Mouse (Mus musculus) liver, embryonic 13.5 days (tissue): Measurements from ENCODE around the gene Slf2. TPM values are rescaled to one million over a fixed set of nuclear protein-coding genes. Genes with fewer than 3 reads are reported as not detected.

Experiments
- ATAC-seq: fragments of 200-750 bp; cut with Nextera tagmentation; 2 replicates; pipeline ENCODE4 v1.8.0; 2017; ENCODE audit warnings: low read depth, mild to moderate bottlenecking, moderate number of reproducible peaks, moderate library complexity
- DNase-seq: peaks from one replicate; pipeline ENCODE4 v3.0.0; 2022
- H3K27ac ChIP-seq: fragments of 300-500 bp; sonication (generic); 2 replicates; pipeline ENCODE4 v1.5.1; 2015; ENCODE audit warnings: moderate library complexity, mild to moderate bottlenecking, inconsistent platforms
- H3K27me3 ChIP-seq: fragments of 300-500 bp; sonication (generic); 2 replicates; pipeline ENCODE4 v1.6.1; 2015; ENCODE audit warnings: mild to moderate bottlenecking, inconsistent platforms
- H3K36me3 ChIP-seq: fragments of 300-500 bp; sonication (generic); 2 replicates; pipeline ENCODE4 v1.6.1; 2015; ENCODE audit warnings: mild to moderate bottlenecking, inconsistent platforms
- H3K4me1 ChIP-seq: fragments of 300-500 bp; sonication (generic); replicated peaks from 2 replicates; pipeline ENCODE4 v1.6.1; 2015; ENCODE audit warnings: inconsistent platforms
- H3K4me2 ChIP-seq: fragments of 300-500 bp; sonication (generic); 2 replicates; pipeline ENCODE4 v1.6.1; 2015; ENCODE audit warnings: inconsistent platforms, mild to moderate bottlenecking, moderate library complexity
- H3K4me3 ChIP-seq: fragments of 300-500 bp; sonication (generic); replicated peaks from 2 replicates; pipeline ENCODE4 v1.5.1; 2015; ENCODE audit warnings: mild to moderate bottlenecking, inconsistent platforms
- H3K9ac ChIP-seq: fragments of 300-500 bp; sonication (generic); 2 replicates; pipeline ENCODE4 v1.6.1; 2015; ENCODE audit warnings: mild to moderate bottlenecking, inconsistent platforms
- H3K9me3 ChIP-seq: fragments of 300-500 bp; sonication (generic); replicated peaks from 2 replicates; pipeline ENCODE4 v1.6.1; 2016; ENCODE audit warnings: inconsistent platforms
- WGBS: fragments of 180-500 bp; shearing (Covaris S2); methylation state at CpG from one replicate; pipeline ENCODE4 v1.1.7; 2015; ENCODE audit not compliant: insufficient replicate concordance; 5-methylcytosine and 5-hydroxymethylcytosine counted together
- polyA plus RNA-seq: library from polyadenylated mRNA; unstranded; fragments of >200 nt; fragmentation: Nextera tagmentation; extraction: Ambion mirVana; gene quantifications from 2 replicates; pipeline ENCODE4 v1.2.1, GENCODE M21; 2015

Gene Slf2
- polyA plus RNA-seq, 1 experiment from 2014 or later, result 12.6 TPM

GRCm38 (mm10) chr19:45013581-45014225, 82.8 kb downstream of the Slf2 start:
- Histone ChIP-seq H3K9me3 (no peaks in the 10 kb centered on the region), H3K4me3 (no peak overlapping the region), H3K27ac (peak overlapping the region; percentile 82), H3K9ac (no peak overlapping the region), H3K36me3 (peaks cover 35% of the 10 kb centered on the region), H3K27me3 (peaks cover 12% of the 10 kb centered on the region; the same call in 1 of the 2 replicates), H3K4me2 (peak overlapping the region; percentile 93; the same call in 1 of the 2 replicates), H3K4me1 (peaks cover 57% of the 10 kb centered on the region)
- DNase-seq, result no peak
- no peak for ATAC-seq
- 44% methylated on average over 6 of the region's 6 CpGs for WGBS

GRCm38 (mm10) chr19:45014335-45014971, 83.5 kb downstream of the Slf2 start, which contains the start of gene Lzts2:
Lzts2 (plus strand) TSS chr19:45014414.
- WGBS, result 8% methylated on average over 10 of the region's 10 CpGs
- peak within 1 kb of the TSS; percentile 71 for H3K9ac ChIP-seq
- DNase-seq, result no peak

DNA sequence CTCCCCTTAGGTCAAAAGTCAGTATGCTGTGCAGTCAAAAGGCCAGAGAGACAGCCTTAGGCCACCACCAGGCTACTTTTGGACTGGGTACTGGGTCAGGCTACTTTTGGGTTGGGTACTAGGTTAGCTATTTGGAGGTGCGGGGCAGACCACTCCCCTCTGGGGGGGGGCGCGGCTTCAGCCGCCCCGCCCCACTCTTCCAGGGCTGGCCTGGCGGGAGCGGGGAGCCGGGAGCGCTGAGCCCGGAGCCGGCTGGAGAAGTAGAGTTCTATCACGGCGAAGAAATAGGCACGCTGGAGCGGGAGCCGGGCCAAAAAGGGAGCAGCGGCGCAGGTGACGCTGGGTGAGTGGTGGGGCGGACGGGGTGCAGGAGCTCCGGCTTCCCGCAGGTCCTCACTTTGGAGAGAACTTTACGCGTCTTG, 84.0 kb downstream of the Slf2 start:
- peak; percentile 39 for ATAC-seq
- peak overlapping the region; percentile 71 for H3K9ac ChIP-seq
- peaks cover 12% of the 10 kb centered on the region; the same call in 1 of the 2 replicates for H3K27me3 ChIP-seq
- peak overlapping the region; percentile 82 for H3K27ac ChIP-seq
- no peaks in the 10 kb centered on the region for H3K9me3 ChIP-seq
- H3K4me2 ChIP-seq, result peak overlapping the region; percentile 93
- H3K4me1 ChIP-seq, result peaks cover 65% of the 10 kb centered on the region
- WGBS, result under 1% methylated on average over 25 of the region's 25 CpGs
- H3K4me3 ChIP-seq, result peak overlapping the region; percentile 66
- peaks cover 25% of the 10 kb centered on the region for H3K36me3 ChIP-seq
- no peak for DNase-seq

More at GRCm38 (mm10) chr19:45014335-45014971, 83.5 kb downstream of the Slf2 start, which contains the start of gene Lzts2:
- peak within 1 kb of the TSS; percentile 82 for H3K27ac ChIP-seq
- no peaks in the 10 kb centered on the region for H3K9me3 ChIP-seq
- H3K4me2 ChIP-seq, result peak within 1 kb of the TSS; percentile 93
- H3K4me3 ChIP-seq, result peak within 1 kb of the TSS; percentile 66
- peaks cover 29% of the 10 kb centered on the region for H3K36me3 ChIP-seq
- peak; percentile 12 for ATAC-seq
- peaks cover 61% of the 10 kb centered on the region for H3K4me1 ChIP-seq
- peaks cover 12% of the 10 kb centered on the region; the same call in 1 of the 2 replicates for H3K27me3 ChIP-seq

DNA sequence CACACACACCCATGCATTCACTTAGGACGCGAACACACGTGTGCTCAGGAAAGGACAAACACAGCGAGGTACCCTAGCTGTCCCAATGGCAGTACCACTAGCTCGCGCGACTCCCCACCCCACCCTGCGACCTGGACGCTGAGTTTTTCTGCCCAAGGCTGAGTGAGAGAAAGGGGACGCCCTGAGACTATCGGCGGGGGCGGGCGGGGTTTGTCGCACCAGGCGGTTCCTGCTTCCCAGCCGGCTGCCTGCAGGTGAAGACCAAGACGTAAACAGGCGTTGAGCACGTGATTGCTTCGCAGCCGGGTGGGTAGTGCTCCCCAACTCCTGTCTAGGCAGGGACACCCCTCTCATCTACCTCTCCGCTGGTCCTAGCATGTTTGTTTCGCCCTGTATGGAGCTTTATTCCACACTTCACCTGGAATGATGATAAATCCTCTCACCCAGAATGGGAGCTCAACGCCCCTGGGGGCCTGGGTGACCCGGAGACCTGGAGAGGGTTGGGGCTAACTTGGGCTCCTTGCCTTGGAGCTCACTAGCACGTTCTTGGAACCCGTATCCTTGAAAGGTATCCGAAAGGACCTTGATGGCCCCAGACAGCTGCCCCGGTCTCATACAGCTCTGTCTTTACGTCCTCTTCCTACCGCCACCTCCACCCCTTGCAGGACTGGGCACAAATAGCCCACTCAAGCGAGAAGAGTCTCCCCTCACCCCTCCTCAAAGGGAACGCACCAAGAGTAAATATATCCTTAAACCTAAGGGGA, 84.7 kb downstream of the Slf2 start:
- H3K9ac ChIP-seq, result peak overlapping the region; percentile 71
- peak overlapping the region; percentile 66 for H3K4me3 ChIP-seq
- H3K4me2 ChIP-seq, result peak overlapping the region; percentile 93
- H3K36me3 ChIP-seq, result peaks cover 18% of the 10 kb centered on the region
- DNase-seq (peak; percentile 64), ATAC-seq (peak; percentile 50)
- WGBS, result under 1% methylated on average over 34 of the region's 34 CpGs
- H3K27me3 ChIP-seq, result peaks cover 12% of the 10 kb centered on the region; the same call in 1 of the 2 replicates
- H3K9me3 ChIP-seq, result no peaks in the 10 kb centered on the region
- peak overlapping the region; percentile 82 for H3K27ac ChIP-seq
- H3K4me1 ChIP-seq, result peaks cover 72% of the 10 kb centered on the region

DNA sequence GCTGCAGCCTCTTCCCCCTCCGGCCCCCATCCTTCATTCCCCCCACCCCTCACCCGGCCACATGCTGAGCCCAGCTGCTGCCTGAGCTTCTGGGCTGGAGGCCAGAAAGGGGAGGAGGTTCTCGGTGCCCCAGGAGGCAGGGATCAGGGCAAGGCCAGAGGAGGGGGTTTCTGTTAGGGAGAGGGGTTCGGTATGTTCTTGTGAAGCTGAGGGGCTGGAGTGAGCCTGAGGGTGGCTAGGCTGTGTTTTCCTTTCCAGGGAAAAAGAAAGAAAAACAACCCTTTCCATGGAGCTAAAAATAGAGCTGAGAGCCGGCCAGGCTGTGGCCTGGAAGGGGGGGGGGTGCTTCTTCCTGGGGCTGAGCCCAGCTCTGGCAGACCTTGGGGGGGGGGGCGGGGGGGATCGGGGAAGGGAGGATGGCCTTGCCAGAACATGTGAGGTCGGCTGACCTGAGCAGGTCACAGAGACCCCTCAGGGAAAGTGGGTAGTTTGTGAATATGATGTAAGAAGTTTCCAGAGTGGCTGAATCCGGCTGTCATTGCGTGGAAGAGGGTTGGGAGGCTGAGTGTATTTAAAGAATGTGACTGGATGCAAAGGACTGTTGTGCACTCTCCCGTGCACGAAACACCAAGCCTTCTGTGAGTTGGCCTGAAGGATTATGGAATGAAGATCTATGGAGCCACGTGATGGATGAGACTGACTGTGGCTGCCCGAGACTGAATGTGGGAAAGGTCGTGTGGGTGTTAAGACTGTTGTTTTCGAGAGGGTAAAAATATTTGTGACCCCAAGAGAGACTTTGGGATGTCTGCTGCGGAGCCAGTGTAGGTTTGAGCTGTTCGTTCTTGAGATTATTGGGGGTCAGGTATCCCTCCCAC, 85.6 kb downstream of the Slf2 start:
- H3K27me3 ChIP-seq, result peaks cover 12% of the 10 kb centered on the region; the same call in 1 of the 2 replicates
- peak overlapping the region; percentile 66 for H3K4me3 ChIP-seq
- WGBS, result 2% methylated on average over 18 of the region's 18 CpGs
- peaks cover 14% of the 10 kb centered on the region for H3K36me3 ChIP-seq
- ATAC-seq, result no peak
- peak overlapping the region; percentile 93 for H3K4me2 ChIP-seq
- H3K27ac ChIP-seq, result peak overlapping the region; percentile 82
- H3K4me1 ChIP-seq, result peaks cover 79% of the 10 kb centered on the region
- H3K9me3 ChIP-seq, result no peaks in the 10 kb centered on the region
- peak overlapping the region; percentile 71 for H3K9ac ChIP-seq
- DNase-seq, result no peak

- H3K4me3 ChIP-seq, result peak overlapping the region; percentile 66
- H3K27ac ChIP-seq, result peak overlapping the region; percentile 82
- H3K4me1 ChIP-seq, result peaks cover 80% of the 10 kb centered on the region
- peak overlapping the region; percentile 93 for H3K4me2 ChIP-seq
- DNase-seq, result no peak
- H3K27me3 ChIP-seq, result peaks cover 12% of the 10 kb centered on the region; the same call in 1 of the 2 replicates
- peak; percentile 21 for ATAC-seq
- H3K36me3 ChIP-seq, result peaks cover 9% of the 10 kb centered on the region
- under 1% methylated on average over 23 of the region's 27 CpGs for WGBS
- no peaks in the 10 kb centered on the region for H3K9me3 ChIP-seq
- peak overlapping the region; percentile 71 for H3K9ac ChIP-seq
Measured at GRCm38 (mm10) chr19:45017216-45017771, 86.3 kb downstream of the Slf2 start.

GRCm38 (mm10) chr19:45017909-45018308, 87.0 kb downstream of the Slf2 start:
- H3K4me1 ChIP-seq, result peaks cover 80% of the 10 kb centered on the region
- ATAC-seq, result peak; percentile 35
- WGBS, result under 1% methylated on average over 46 of the region's 48 CpGs
- peaks cover 12% of the 10 kb centered on the region; the same call in 1 of the 2 replicates for H3K27me3 ChIP-seq
- peaks cover 7% of the 10 kb centered on the region; the same call in 1 of the 2 replicates for H3K36me3 ChIP-seq
- H3K4me3 ChIP-seq, result peak overlapping the region; percentile 66
- peak overlapping the region; percentile 82 for H3K27ac ChIP-seq
- H3K9me3 ChIP-seq, result no peaks in the 10 kb centered on the region
- DNase-seq, result peak; percentile 54
- peak overlapping the region; percentile 71 for H3K9ac ChIP-seq
- peak overlapping the region; percentile 93 for H3K4me2 ChIP-seq

DNA sequence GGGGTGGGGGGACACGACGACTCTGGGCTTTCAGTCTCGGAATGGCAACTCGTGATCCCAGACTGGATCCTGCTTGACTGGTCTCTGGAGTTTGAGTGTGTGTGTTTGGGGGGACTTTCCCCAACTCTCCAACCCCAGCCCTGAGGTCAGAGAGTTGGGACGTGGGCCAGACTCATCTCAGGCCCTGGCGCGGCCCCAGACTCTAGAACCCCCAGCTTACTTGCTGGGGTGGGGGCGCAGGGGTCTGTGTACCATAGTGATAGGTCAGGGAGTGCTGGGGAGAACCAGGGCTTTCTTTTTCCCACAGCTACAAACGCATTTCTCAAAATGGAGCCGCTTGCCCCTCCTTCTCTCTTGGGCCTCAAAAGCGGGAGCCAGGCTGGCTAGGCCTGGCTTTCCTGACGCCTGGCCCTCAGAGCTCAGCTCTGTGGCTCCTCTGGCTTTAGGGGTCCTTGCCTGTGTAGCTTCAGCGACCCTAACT, 87.4 kb downstream of the Slf2 start:
- Histone ChIP-seq H3K4me3 (peak overlapping the region; percentile 66), H3K4me1 (peaks cover 77% of the 10 kb centered on the region), H3K36me3 (peaks cover 9% of the 10 kb centered on the region), H3K27ac (peak overlapping the region; percentile 82), H3K9me3 (no peaks in the 10 kb centered on the region), H3K4me2 (peak overlapping the region; percentile 93), H3K27me3 (peaks cover 12% of the 10 kb centered on the region; the same call in 1 of the 2 replicates), H3K9ac (peak overlapping the region; percentile 71)
- no peak for DNase-seq
- 9% methylated on average over 13 of the region's 13 CpGs for WGBS
- 0 out of 2 replicates have a peak, but pooled peaks have one; percentile 0 for ATAC-seq

- no peak overlapping the region for H3K9ac ChIP-seq
- no peaks in the 10 kb centered on the region for H3K9me3 ChIP-seq
- H3K4me1 ChIP-seq, result peaks cover 66% of the 10 kb centered on the region
- DNase-seq (no peak), ATAC-seq (no peak)
- no peak overlapping the region for H3K4me3 ChIP-seq
- H3K36me3 ChIP-seq, result peaks cover 19% of the 10 kb centered on the region
- no peak overlapping the region for H3K27ac ChIP-seq
- 50% methylated on average over 6 of the region's 6 CpGs for WGBS
- no peak overlapping the region for H3K4me2 ChIP-seq
- H3K27me3 ChIP-seq, result peaks cover 12% of the 10 kb centered on the region; the same call in 1 of the 2 replicates
Measured at GRCm38 (mm10) chr19:45020348-45020747, 89.4 kb downstream of the Slf2 start.

DNA sequence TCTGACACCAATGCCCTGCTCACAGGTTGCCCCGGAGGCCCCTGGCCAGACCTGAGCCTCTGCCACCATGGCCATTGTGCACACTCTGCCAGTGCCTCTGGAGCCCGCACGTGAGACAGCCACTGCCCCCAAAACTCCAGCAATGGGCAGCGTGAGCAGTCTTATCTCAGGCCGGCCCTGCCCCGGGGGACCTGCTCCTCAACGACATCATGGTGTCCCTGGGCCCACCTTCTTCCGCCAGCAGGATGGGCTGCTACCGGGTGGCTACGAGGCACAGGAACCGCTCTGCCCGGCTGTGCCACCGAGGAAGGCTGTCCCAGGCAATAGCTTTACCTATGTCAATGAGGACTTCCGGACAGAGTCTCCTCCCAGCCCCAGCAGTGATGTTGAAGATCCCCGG, 90.4 kb downstream of the Slf2 start:
- Histone ChIP-seq H3K36me3 (peaks cover 29% of the 10 kb centered on the region), H3K4me1 (peaks cover 56% of the 10 kb centered on the region), H3K9ac (no peak overlapping the region), H3K27me3 (peaks cover 6% of the 10 kb centered on the region; the same call in 1 of the 2 replicates), H3K9me3 (no peaks in the 10 kb centered on the region), H3K4me2 (no peak overlapping the region), H3K4me3 (no peak overlapping the region), H3K27ac (no peak overlapping the region)
- DNase-seq (no peak), ATAC-seq (no peak)
- WGBS, result 79% methylated on average over 15 of the region's 15 CpGs
